Mouse (Mus musculus): ENCODE measurements at regions not wholly inside any gene's neighbourhood (a gene's known extent, or its start where the extent isn't known, plus 50 kb on each side); places are given as distances from the start of the nearest gene placed in this dataset.

DNA sequence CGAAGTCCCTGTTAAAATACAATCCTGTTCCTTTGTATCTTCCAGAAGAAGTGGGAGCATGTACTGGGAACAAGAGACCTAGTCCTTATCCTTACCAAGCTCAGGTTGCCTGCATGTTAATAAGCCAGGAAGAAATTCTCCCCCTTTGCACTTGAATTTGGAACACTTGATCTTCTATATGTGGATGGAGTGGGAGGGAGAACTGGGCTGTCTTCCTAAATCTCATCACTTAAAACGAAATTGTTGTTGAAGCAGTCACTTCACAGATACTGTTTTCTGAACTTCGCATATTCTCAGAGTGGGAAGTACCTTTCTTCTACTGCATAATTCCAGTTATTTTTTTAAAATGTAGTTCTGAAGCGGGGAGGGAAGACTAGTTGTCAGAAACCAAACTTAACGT, 305.7 kb upstream of the Tank start:
- H3K27ac ChIP-seq (ENCODE audit: insufficient read depth, low read length), result no peak overlapping the region
- H3K4me1 ChIP-seq (ENCODE audit: control insufficient read depth, insufficient read depth, low read length), result peaks cover 13% of the 10 kb centered on the region; the same call in 1 of the 2 replicates
- no peak overlapping the region for H3K4me3 ChIP-seq (ENCODE audit: insufficient read depth, low read length)
- TF ChIP-seq POLR2A (IDR thresholded peaks at IDR 0.05; ENCODE audit: low read depth, low read length), result no peak
- TF ChIP-seq CTCF (IDR thresholded peaks at IDR 0.05; ENCODE audit: borderline replicate concordance, insufficient read depth, low read length), result no peak

DNA sequence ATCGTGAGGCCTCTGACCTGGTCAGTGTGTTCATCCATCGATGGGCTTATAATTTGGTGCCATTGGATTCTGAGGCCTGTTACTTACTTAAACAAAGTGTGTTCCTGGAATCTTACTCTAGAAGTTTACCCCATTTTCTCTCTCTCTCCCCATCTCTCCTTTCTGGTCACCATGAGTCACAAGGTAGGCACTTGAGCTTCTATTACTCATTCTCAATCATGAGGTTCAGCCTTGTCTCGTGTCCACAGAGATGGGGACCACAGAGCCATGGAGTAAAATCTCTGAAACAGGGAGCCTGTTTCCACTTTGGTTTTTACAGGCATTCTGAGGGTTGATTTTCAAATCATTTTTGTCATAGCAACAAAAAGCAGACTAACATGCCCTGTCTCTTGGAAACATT, 304.7 kb upstream of the Rbms1 start:
- Histone ChIP-seq H3K27ac (ENCODE audit: insufficient read depth, low read length) (peak overlapping the region; percentile 39), H3K4me1 (ENCODE audit: control insufficient read depth, insufficient read depth, low read length) (peaks cover 16% of the 10 kb centered on the region)
- no peak for TF ChIP-seq CTCF (IDR thresholded peaks at IDR 0.05; ENCODE audit: borderline replicate concordance, insufficient read depth, low read length)
- no peak for TF ChIP-seq POLR2A (IDR thresholded peaks at IDR 0.05; ENCODE audit: low read depth, low read length)

GRCm38 (mm10) chr2:61250068-61250800, 287.2 kb upstream of the Rbms1 start:
- Histone ChIP-seq H3K4me3 (ENCODE audit: insufficient read depth, low read length) (no peak overlapping the region), H3K4me1 (ENCODE audit: control insufficient read depth, insufficient read depth, low read length) (peaks cover 10% of the 10 kb centered on the region), H3K27ac (ENCODE audit: insufficient read depth, low read length) (peak overlapping the region; percentile 76)
- TF ChIP-seq POLR2A (IDR thresholded peaks at IDR 0.05; ENCODE audit: low read depth, low read length), result no peak; the same call in 1 of the 2 replicates
- no peak for TF ChIP-seq CTCF (IDR thresholded peaks at IDR 0.05; ENCODE audit: borderline replicate concordance, insufficient read depth, low read length)

More for the DNA sequence above, 304.7 kb upstream of the Rbms1 start:
- H3K4me3 ChIP-seq (ENCODE audit: insufficient read depth, low read length), result no peak overlapping the region

GRCm38 (mm10) chr2:61247956-61248355, 285.0 kb upstream of the Rbms1 start:
- TF ChIP-seq CTCF (IDR thresholded peaks at IDR 0.05; ENCODE audit: borderline replicate concordance, insufficient read depth, low read length) (no peak), POLR2A (IDR thresholded peaks at IDR 0.05; ENCODE audit: low read depth, low read length) (no peak)
- H3K27ac ChIP-seq (ENCODE audit: insufficient read depth, low read length), result peak overlapping the region; percentile 71
- H3K4me1 ChIP-seq (ENCODE audit: control insufficient read depth, insufficient read depth, low read length), result peaks cover 10% of the 10 kb centered on the region
- no peak overlapping the region for H3K4me3 ChIP-seq (ENCODE audit: insufficient read depth, low read length)

DNA sequence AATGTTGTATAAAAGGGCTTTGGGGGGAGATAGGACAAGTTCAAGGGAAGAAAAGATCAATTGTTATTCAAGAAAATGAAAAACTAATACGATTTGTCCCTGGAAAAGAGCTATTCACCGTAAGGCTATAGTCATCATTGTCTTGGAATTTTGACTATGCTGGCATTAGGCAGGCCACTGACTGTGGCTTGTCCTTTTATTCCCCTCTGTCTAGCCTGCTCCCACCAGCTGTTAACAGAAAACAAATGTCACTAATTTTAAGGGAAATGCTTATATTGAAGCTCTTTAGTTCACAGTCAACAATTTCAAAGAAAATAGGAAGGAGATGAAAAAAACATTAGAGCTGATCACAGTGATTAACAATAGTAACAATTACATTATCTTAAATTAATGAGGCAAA, 284.3 kb upstream of the Rbms1 start:
- H3K4me3 ChIP-seq (ENCODE audit: insufficient read depth, low read length), result no peak overlapping the region
- no peak for TF ChIP-seq POLR2A (IDR thresholded peaks at IDR 0.05; ENCODE audit: low read depth, low read length)
- TF ChIP-seq CTCF (IDR thresholded peaks at IDR 0.05; ENCODE audit: borderline replicate concordance, insufficient read depth, low read length), result no peak
- H3K27ac ChIP-seq (ENCODE audit: insufficient read depth, low read length), result peak overlapping the region; percentile 71
- H3K4me1 ChIP-seq (ENCODE audit: control insufficient read depth, insufficient read depth, low read length), result peaks cover 10% of the 10 kb centered on the region

GRCm38 (mm10) chr2:61246691-61247258, 283.8 kb upstream of the Rbms1 start:
- TF ChIP-seq POLR2A (IDR thresholded peaks at IDR 0.05; ENCODE audit: low read depth, low read length) (no peak), CTCF (IDR thresholded peaks at IDR 0.05; ENCODE audit: borderline replicate concordance, insufficient read depth, low read length) (no peak)
- peaks cover 10% of the 10 kb centered on the region for H3K4me1 ChIP-seq (ENCODE audit: control insufficient read depth, insufficient read depth, low read length)
- no peak overlapping the region for H3K4me3 ChIP-seq (ENCODE audit: insufficient read depth, low read length)
- H3K27ac ChIP-seq (ENCODE audit: insufficient read depth, low read length), result peak overlapping the region; percentile 71

DNA sequence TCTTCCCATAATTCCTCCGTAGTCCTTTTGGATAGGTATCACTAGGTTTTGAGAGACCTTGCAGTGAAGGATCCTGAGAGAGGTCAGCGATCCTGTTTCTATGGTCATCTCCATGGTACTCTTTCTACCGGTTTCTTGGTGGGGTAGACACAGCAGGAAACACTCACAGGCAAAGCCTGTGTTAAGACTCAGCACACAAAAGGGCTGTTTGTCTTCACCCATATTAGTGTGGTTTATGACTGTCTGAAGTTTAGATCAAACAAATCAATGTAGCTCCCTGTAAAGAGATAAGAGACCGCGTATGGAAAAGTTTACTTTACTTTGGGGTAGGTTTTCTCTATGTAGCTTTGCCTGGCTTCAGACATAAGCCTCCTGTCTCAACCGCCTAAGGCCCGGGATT, 282.5 kb upstream of the Rbms1 start:
- peaks cover 10% of the 10 kb centered on the region for H3K4me1 ChIP-seq (ENCODE audit: control insufficient read depth, insufficient read depth, low read length)
- TF ChIP-seq POLR2A (IDR thresholded peaks at IDR 0.05; ENCODE audit: low read depth, low read length), result no peak
- no peak for TF ChIP-seq CTCF (IDR thresholded peaks at IDR 0.05; ENCODE audit: borderline replicate concordance, insufficient read depth, low read length)

DNA sequence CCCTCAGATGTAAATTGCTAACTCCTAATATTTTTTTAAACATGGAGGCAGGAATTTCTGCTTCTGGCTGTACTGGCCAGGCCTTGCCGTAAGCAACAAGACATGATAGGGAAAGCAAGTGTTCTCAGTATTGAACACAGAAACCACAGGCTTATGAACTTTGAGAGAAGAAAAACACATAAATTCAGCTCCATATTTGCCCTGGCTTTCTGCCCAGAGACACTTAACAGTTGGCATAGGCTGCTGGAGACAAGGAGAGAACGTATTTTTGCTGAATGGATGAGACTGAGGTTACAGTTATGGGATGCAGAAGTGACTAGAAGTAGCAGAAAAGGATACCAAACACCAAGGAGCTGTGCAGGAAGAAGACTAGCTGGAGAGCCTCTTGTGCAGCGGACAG, 258.7 kb upstream of the Rbms1 start:
- TF ChIP-seq CTCF (IDR thresholded peaks at IDR 0.05; ENCODE audit: borderline replicate concordance, insufficient read depth, low read length) (no peak), POLR2A (IDR thresholded peaks at IDR 0.05; ENCODE audit: low read depth, low read length) (no peak)
- Histone ChIP-seq H3K4me3 (ENCODE audit: insufficient read depth, low read length) (no peak overlapping the region), H3K27ac (ENCODE audit: insufficient read depth, low read length) (no peak overlapping the region), H3K4me1 (ENCODE audit: control insufficient read depth, insufficient read depth, low read length) (no peaks in the 10 kb centered on the region; the same call in 1 of the 2 replicates)

More for the DNA sequence above, 282.5 kb upstream of the Rbms1 start:
- H3K4me3 ChIP-seq (ENCODE audit: insufficient read depth, low read length), result no peak overlapping the region
- no peak overlapping the region for H3K27ac ChIP-seq (ENCODE audit: insufficient read depth, low read length)

- TF ChIP-seq POLR2A (IDR thresholded peaks at IDR 0.05; ENCODE audit: low read depth, low read length), result no peak
- TF ChIP-seq CTCF (IDR thresholded peaks at IDR 0.05; ENCODE audit: borderline replicate concordance, insufficient read depth, low read length), result no peak
- no peak overlapping the region for H3K4me3 ChIP-seq (ENCODE audit: insufficient read depth, low read length)
- no peaks in the 10 kb centered on the region; the same call in 1 of the 2 replicates for H3K4me1 ChIP-seq (ENCODE audit: control insufficient read depth, insufficient read depth, low read length)
- H3K27ac ChIP-seq (ENCODE audit: insufficient read depth, low read length), result peak overlapping the region; percentile 18; the same call in 1 of the 2 replicates
These were observed 258.2 kb upstream of the Rbms1 start for GRCm38 (mm10) chr2:61221157-61221556.

DNA sequence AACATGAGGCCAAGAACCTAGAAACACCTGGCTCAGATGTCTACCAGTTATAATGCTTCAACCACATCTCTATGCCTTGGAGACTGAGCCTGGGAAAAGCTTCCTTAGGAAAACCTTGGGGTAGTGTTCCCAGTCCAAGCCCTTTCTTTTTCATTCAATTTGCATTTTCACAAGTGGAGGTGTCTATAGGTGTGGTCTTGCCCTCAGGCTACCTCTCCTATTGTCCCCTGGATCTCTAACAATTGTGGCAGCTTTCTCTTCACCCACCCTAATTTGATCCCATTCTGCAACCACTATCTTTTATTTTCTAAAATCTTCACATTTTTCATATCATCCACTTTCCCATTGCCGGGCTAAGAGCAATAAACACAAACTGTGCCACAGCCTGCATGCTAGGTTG, 251.0 kb upstream of the Rbms1 start:
- Histone ChIP-seq H3K4me1 (ENCODE audit: control insufficient read depth, insufficient read depth, low read length) (no peaks in the 10 kb centered on the region), H3K4me3 (ENCODE audit: insufficient read depth, low read length) (no peak overlapping the region), H3K27ac (ENCODE audit: insufficient read depth, low read length) (no peak overlapping the region)
- TF ChIP-seq CTCF (IDR thresholded peaks at IDR 0.05; ENCODE audit: borderline replicate concordance, insufficient read depth, low read length) (no peak), POLR2A (IDR thresholded peaks at IDR 0.05; ENCODE audit: low read depth, low read length) (no peak)

Measured in embryonic fibroblast, embryonic 13.5 days (primary cell).